Mouse (Mus musculus): ENCODE results near the gene Bad. TPM values are rescaled to one million over a fixed set of nuclear protein-coding genes. Genes with fewer than 3 reads are reported as not detected.

The Bad gene
- total and polyA plus RNA-seq, 3 experiments = 44.7 to 91.2 (median 58.7) TPM

GRCm38 (mm10) chr19:6914540-6914939, 27.1 kb upstream of the Bad start:
- DNase-seq = no peak

DNA sequence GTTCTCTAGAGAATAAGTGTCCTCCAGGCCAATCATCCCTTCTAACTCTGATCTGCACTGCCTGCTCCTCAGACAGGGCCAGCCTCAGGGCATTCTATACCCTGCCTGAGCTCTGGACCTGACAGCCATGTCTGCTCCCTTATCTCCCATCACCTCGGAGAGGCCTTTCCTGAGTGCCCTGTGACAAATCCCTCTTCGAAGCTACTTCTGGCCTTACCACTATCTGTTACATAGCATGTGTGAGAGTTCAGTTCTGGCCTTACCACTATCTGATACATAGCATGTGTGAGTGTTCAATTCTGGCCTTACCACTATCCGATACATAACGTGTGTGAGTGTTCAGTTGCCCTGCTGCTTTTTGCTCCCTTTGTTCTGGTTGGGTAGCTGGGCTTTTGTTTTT, 26.4 kb upstream of the Bad start:
- DNase-seq = no peak

DNA sequence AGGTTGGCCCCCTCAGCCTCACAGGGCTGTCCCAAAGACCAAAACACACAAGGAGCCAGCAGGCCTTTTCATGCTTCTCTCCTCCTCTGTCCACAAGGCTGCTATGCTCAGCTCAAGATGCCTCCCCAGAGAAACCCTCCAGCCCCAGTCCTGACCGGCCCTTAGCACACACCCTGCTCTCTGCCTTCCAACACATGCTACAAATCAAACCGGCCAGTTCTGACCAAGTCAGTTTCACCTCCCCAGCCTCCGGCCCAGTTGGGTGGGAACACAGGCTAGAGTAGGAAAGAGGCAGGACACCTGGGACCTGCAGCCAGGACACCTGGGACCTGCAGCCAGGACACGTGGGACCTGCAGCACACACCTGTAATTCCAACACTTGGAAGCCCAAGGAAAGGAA, 25.2 kb upstream of the Bad start:
- DNase-seq = no peak

- no peak for DNase-seq
Measured at GRCm38 (mm10) chr19:6918321-6918720, 23.3 kb upstream of the Bad start.

DNA sequence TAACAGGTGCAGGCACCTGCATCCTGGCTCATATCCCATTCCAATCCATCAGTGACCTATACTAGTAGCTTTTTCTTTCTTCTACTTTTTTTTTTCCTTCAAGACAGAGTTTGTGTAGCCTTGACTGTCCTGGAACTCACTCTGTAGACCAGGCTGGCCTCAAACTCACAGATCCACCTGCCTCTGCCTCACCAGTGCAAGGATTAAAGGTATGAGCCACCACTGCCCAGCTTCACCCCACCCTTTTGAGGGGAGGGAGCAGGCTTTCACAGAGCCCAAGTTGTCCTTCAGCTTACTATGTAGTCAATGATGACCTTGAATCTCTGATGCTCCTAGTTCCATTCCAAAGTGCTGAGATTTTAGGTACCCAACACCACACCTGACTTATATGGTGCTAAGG, 22.2 kb upstream of the Bad start:
- no peak for DNase-seq

- peak; percentile 79 for DNase-seq
Measured at GRCm38 (mm10) chr19:6919876-6920740, 21.6 kb upstream of the Bad start.

GRCm38 (mm10) chr19:6920741-6921636, 20.7 kb upstream of the Bad start:
- no peak for DNase-seq

DNA sequence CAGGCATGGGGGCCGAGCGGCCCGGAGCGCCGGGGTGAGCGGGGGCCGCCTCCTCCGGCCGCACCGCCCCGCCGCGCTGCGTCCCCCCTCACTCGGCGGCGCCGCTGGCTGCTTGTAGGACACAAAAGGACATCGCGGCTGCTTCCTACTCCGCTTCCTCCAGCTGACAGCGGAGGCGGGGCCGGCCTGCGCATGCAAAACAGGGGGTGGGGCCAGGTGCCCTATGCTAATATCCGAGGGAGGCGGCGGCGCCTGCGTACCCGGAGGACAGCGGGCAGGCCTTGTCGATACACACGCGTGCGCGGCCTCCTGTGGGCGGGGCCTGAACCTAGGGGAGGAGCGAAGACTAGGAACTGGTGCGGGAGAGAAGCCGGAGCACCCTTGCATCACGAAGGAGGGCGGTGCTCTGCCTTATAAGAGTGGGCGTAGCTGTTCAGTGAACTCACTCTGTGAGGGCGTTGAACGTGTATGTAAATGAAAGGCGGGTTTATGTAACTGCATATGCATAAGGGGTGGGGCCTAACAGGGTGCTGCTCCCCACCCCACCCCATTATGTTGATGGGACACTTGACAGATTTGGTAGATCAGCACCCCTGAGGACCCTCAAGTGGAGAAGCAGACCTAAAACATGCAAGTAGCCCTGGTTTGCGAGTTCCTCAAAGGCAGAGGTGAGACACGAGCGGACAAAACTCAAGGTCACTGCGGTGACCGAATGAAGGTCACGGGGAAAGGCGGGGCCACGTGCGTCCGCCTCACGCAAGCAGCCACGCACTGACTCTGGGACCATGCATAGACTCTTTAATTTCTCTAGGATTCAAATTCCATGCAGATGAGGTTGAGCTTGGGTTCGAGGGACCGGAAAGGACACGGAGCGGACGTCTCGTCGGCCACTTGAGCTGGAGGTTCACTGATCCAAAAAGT, 19.8 kb upstream of the Bad start, which contains the start of gene Esrra:
Gene Esrra (minus strand): TSS at position 167 of the 921 bp plus-strand sequence.
- DNase-seq = peak; percentile 100

- DNase-seq = no peak
Measured at GRCm38 (mm10) chr19:6922901-6923735, 18.5 kb upstream of the Bad start.

- DNase-seq = peak; percentile 89
Measured at GRCm38 (mm10) chr19:6924461-6925306, 17.0 kb upstream of the Bad start.

DNA sequence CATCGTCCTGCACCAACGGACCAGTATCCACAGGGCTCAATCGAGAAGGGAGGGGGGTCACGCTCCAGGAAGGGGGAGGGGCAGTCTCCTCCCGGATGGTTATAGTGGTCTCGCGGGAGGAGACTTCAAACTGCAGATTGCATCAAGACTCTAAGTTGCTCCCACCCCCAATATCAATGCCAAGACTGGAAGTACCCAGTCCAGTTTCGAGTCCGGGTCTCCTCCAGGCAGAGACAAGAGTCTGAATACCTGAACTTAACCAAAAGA, 16.4 kb upstream of the Bad start, which contains the start of gene Catsperz:
Gene Catsperz (minus strand): TSS at position 74 of the 267 bp plus-strand sequence.
- DNase-seq = no peak

- DNase-seq = peak; percentile 9
Measured at GRCm38 (mm10) chr19:6925611-6926329, 15.9 kb upstream of the Bad start.

DNA sequence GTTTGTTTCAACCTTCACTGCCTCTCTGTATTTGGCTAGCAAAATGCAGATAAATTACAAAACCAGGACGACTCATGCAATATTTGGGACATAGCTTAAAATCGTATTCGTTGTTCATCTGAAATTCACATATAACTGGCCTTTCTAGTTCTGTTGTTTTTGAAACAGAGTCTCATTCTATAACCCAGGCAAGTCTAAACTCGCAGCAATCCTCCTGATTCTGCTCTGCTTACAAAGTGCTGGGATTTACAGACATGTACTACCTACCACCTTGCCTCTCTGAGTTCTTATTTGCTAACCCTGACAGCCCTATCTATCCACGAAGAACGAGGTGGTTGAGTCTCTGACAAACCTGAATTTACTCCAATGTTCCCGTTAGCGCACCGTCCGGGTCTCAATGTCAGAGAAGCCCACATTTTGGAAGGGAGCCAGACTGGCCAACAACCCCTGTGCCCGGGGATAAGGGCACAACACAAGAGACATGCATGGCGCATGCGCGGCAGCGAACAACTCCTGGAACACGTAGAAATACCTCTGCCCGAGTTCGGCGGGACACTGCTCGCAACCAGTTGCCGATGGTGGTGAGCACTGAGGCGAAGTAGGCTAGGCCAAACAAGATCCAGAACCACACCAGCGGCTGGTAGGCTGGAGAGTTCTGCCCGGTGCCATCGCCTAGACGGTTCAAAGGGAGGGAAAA, 15.0 kb upstream of the Bad start:
- DNase-seq = peak; percentile 48

DNA sequence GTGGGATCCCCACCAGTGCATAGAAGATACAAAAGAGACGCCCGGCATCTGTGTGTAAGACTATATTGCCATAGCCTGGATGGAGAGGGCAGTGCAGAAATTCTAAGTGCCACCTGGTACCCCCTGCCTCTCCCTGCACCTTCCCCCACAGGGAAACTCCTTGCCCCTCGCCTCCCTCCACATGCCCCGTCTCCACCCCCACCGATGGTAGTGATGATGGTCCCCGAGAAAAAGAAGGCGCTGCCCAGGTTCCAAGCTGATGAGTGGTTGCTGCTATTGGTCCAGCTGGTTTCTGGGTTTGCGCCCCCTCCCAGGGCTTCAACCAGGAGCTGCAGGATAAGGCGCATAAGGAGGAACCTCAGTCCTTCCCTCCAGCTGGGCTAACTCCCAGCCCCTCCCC, 13.6 kb upstream of the Bad start:
- no peak for DNase-seq

DNA sequence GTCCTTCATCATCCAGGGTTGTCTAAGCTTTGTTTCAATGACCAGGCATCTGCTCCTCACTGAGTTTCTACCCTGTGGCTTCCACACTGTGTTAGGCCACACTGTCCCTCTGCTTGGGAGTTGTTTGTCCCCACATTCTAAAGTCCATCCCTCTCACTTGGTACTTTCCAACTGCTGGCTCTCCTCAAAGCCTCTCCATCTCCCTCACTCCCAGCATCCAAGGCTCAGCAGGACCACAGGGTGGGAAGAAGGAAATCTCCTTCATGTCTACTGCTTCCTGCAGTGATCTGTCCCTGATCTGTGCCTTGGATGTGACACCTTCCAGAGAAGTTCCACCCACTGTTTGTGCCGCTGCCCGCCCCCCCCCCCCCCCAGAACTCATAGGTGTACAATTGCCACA, 10.7 kb upstream of the Bad start:
- DNase-seq = no peak

- no peak for DNase-seq
Measured at GRCm38 (mm10) chr19:6932018-6932417, 9.6 kb upstream of the Bad start.

GRCm38 (mm10) chr19:6933102-6933435, 8.6 kb upstream of the Bad start:
- no peak for DNase-seq

DNA sequence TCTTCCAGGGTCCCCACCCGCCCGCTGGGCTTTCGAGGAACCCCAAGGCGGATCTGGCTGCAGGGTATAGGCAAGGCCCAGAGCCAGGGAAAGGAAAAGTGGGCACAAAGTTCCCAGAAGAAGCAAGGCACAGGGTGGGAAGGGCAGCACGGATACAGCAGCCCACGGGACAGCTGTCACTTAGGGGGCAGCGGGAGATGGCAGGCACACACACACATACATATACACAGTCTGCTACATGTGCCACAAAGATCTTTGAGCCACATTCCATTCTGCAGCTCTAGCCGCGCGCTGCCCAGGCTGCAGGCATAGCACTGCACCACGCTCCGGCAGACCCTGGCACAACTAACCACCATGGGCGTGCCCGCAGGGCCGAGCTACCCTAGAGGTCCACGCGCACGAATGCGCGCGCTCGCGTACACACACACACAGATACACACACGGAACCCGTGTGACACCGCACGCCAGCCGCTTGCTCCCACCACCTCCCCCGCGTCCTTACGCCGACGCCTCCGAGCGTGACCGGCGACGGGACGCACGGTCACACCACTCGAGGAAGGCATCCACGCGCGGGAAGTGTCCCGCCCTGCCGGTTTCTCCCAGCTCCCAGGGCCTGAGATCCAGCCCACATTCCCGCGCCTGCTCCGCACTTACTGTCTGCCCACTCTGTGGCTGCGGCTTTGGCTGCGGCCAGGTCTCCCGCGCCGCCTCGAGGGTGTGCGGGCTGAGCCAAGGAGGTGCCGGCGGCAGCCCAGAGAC, 8.0 kb upstream of the Bad start:
- DNase-seq = peak; percentile 32
